Mouse (Mus musculus) layer of hippocampus, adult 8-10 months (tissue): ENCODE measurements around the gene Hacd2. TPM values are rescaled to one million over a fixed set of nuclear protein-coding genes. Genes with fewer than 3 reads are reported as not detected.

Experiments used
- total RNA-seq, 4 experiments: library from RNA; stranded (reverse); gene quantifications; 2 replicates each; pipeline ENCODE4 v1.2.4; 2022

Hacd2 gene
- total RNA-seq, 4 experiments from 2014 or later = 40.4 to 48.4 (median 43.5) TPM

Other genes with a start within 250 kb of the Hacd2 start
- gene Adcy5, start 132.4 kb downstream of the Hacd2 start, total RNA-seq = 10 to 100 TPM; 71.1 to 81.2 (median 79.8) TPM